Mouse (Mus musculus) lung, adult 2 months (tissue): ENCODE measurements around the gene Tle3.

ENCODE experiments used
- CTCF ChIP-seq: fragments of 200-500 bp; IDR thresholded peaks from 2 replicates; pipeline ENCODE4 v1.5.1; 2011; ENCODE audit warnings: mild to moderate bottlenecking, low read length, control low read depth; ENCODE audit not compliant: insufficient read depth
- POLR2A ChIP-seq: fragments of 200-500 bp; IDR thresholded peaks from 2 replicates; pipeline ENCODE4 v1.6.1; 2011; ENCODE audit warnings: low read depth, mild to moderate bottlenecking, control low read depth, low read length, borderline replicate concordance; ENCODE audit errors: extremely low read depth

GRCm38 (mm10) chr9:61381063-61381408 is 8.9 kb downstream of the Tle3 start:
- TF ChIP-seq CTCF (no peak), POLR2A (no peak)
